In the genomic region with DNA sequence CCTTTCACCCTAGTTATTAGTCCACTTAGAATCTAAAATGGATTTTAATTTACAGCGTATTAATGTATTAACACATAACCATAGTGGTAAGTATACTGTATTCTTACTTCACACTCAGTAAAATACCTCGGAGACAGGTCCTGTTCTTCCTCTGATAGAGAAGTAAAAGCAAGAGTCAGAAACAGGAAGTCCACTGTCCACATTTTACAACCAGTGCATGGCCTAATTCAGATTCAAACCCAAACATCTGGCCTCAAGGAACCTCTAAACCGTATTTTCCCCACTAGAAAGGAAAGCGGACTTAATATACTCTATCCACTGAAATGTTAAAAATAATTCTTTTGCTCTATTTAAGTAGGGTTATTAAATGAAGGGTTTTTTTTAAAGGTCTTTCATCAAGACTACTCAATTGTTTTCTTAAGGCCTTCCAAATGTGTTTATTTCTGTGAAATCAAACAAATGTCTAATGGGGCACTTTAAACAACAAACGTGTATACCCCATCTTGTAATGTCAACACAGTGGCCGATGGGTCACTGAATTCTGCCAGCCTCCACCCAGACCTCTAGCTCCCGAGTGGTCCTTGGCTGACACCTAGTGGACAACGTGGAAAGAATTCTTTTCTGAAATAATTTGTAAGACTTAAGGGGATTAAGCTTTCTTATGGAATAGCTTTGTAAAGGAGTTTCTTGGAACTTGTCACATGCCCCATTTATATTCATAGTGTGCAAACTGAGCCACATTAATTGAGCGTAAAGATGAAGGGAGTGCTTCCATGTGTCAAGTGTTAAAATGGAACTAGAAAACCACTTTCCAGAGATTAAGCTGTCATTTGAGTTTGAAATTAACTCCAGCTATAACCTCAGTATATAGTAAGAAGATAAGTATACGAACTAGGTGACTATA, we compare ENCODE assay signal across 8 mouse cellular contexts. TPM values are rescaled to one million over a fixed set of nuclear protein-coding genes. Genes with fewer than 3 reads are reported as not detected.
A peak's percentile ranks its signal among the peaks of the same experiment; 100 is the strongest.
DNase-seq lines count a peak whose midpoint lies in the region; ATAC-seq and TF ChIP-seq lines count a peak whose summit lies in the region.

No protein-coding gene starts in this region.

- ATAC-seq in hindbrain, embryonic 13.5 days (ENCODE audit: low FRiP score), result no peak; the same call in 1 of the 2 replicates
- ATAC-seq in embryonic facial prominence, embryonic 11.5 days (replicated peaks; ENCODE audit: insufficient number of reproducible peaks, low FRiP score, low TSS enrichment, low read depth), result no peak
- ATAC-seq in hindbrain, embryonic 15.5 days (ENCODE audit: low FRiP score, low read depth), result peak; percentile 63
- no peak for ATAC-seq in stomach, postnatal 0 days (ENCODE audit: low FRiP score, low TSS enrichment)

- H3K4me3 ChIP-seq in hindbrain, embryonic 10.5 days, result no peak overlapping the region
- no peak overlapping the region for H3K4me3 ChIP-seq in hindbrain, embryonic 13.5 days
- no peak overlapping the region for H3K4me3 ChIP-seq in embryonic facial prominence, embryonic 11.5 days (ENCODE audit: low read depth, low read length)
- no peak overlapping the region for H3K4me3 ChIP-seq in hindbrain, embryonic 15.5 days
- no peak overlapping the region for H3K4me3 ChIP-seq in myocyte
- H3K4me3 ChIP-seq in stomach, postnatal 0 days (ENCODE audit: low read depth, low read length), result no peak overlapping the region

- H3ac ChIP-seq in myocyte (ENCODE audit: control insufficient read depth, insufficient read length), result no peak overlapping the region

- intact Hi-C loops in left cerebral cortex, postnatal 36 days (cut with DNase I), result loop anchor here (1.0 to 5.0 kb wide), 4 partner anchors 201 to 611 kb away; a partner anchor contains a TSS

- 36% methylated on average over 10 of the region's 10 CpGs for WGBS in hindbrain, embryonic 10.5 days
- 39% methylated on average over 10 of the region's 10 CpGs for WGBS in hindbrain, embryonic 13.5 days
- 35% methylated on average over 10 of the region's 10 CpGs for WGBS in embryonic facial prominence, embryonic 11.5 days
- 35% methylated on average over 10 of the region's 10 CpGs for WGBS in hindbrain, embryonic 15.5 days
- 24% methylated on average over 10 of the region's 10 CpGs for WGBS in stomach, postnatal 0 days

- no peak overlapping the region for H3K27ac ChIP-seq in hindbrain, embryonic 10.5 days
- H3K27ac ChIP-seq in hindbrain, embryonic 13.5 days, result no peak overlapping the region
- no peak overlapping the region for H3K27ac ChIP-seq in embryonic facial prominence, embryonic 11.5 days (replicated peaks; ENCODE audit: low read depth, low read length)
- no peak overlapping the region for H3K27ac ChIP-seq in hindbrain, embryonic 15.5 days (replicated peaks)
- H3K27ac ChIP-seq in stomach, postnatal 0 days (replicated peaks), result no peak overlapping the region

- TF ChIP-seq EP300 in stomach, postnatal 0 days (optimal IDR thresholded peaks at IDR 0.05), result no peak

- no peak overlapping the region for H3K9ac ChIP-seq in hindbrain, embryonic 13.5 days
- H3K9ac ChIP-seq in embryonic facial prominence, embryonic 11.5 days (replicated peaks; ENCODE audit: low read length), result no peak overlapping the region
- H3K9ac ChIP-seq in hindbrain, embryonic 15.5 days, result no peak overlapping the region
- H3K9ac ChIP-seq in stomach, postnatal 0 days (ENCODE audit: low read length), result no peak overlapping the region

- H3K27me3 ChIP-seq in hindbrain, embryonic 10.5 days (ENCODE audit: insufficient read depth, poor library complexity, severe bottlenecking), result no peaks in the 10 kb centered on the region
- no peaks in the 10 kb centered on the region for H3K27me3 ChIP-seq in hindbrain, embryonic 13.5 days
- H3K27me3 ChIP-seq in embryonic facial prominence, embryonic 11.5 days (ENCODE audit: control insufficient read depth, insufficient read depth, low read length), result no peaks in the 10 kb centered on the region
- H3K27me3 ChIP-seq in hindbrain, embryonic 15.5 days, result no peaks in the 10 kb centered on the region
- H3K27me3 ChIP-seq in myocyte (ENCODE audit: control insufficient read depth, insufficient read depth, insufficient read length), result peaks cover 24% of the 10 kb centered on the region
- no peaks in the 10 kb centered on the region for H3K27me3 ChIP-seq in stomach, postnatal 0 days (ENCODE audit: control insufficient read depth, insufficient read depth, low read length)

- no peak for TF ChIP-seq POLR2A in myocyte (IDR thresholded peaks at IDR 0.05; ENCODE audit: insufficient read length, low read depth)

- H3K79me2 ChIP-seq in myocyte (ENCODE audit: control insufficient read depth, insufficient read depth), result no peaks in the 10 kb centered on the region

- peak; percentile 69 for DNase-seq in hindbrain, embryonic 10.5 days (ENCODE audit: low spot score)
- DNase-seq in adrenal gland, postnatal 14 days, result peak; percentile 84
- peak; percentile 87 for DNase-seq in embryonic facial prominence, embryonic 11.5 days (ENCODE audit: low spot score)
- peak; percentile 25 to 43 for DNase-seq in left cerebral cortex, postnatal 36 days (ENCODE audit: low spot score in 2 of 2)
- peak; percentile 64 for DNase-seq in stomach, postnatal 0 days (ENCODE audit: low spot score)

- no peak overlapping the region for H3K4me2 ChIP-seq in hindbrain, embryonic 13.5 days
- no peak overlapping the region for H3K4me2 ChIP-seq in embryonic facial prominence, embryonic 11.5 days (ENCODE audit: low read depth, low read length)
- no peak overlapping the region for H3K4me2 ChIP-seq in hindbrain, embryonic 15.5 days
- peak overlapping the region; percentile 14 for H3K4me2 ChIP-seq in myocyte (ENCODE audit: low read depth)
- H3K4me2 ChIP-seq in stomach, postnatal 0 days (replicated peaks; ENCODE audit: low read depth), result no peak overlapping the region

- H3K4me1 ChIP-seq in hindbrain, embryonic 10.5 days (replicated peaks), result peaks cover 21% of the 10 kb centered on the region
- H3K4me1 ChIP-seq in hindbrain, embryonic 13.5 days (replicated peaks), result peaks cover 6% of the 10 kb centered on the region; the same call in 1 of the 2 replicates
- no peaks in the 10 kb centered on the region for H3K4me1 ChIP-seq in embryonic facial prominence, embryonic 11.5 days (ENCODE audit: control insufficient read depth, insufficient read depth, low read length)
- 0 out of 2 replicates have a peak, but pooled peaks cover 3% of the 10 kb centered on the region for H3K4me1 ChIP-seq in hindbrain, embryonic 15.5 days (replicated peaks)
- H3K4me1 ChIP-seq in stomach, postnatal 0 days (replicated peaks; ENCODE audit: control insufficient read depth, insufficient read depth), result no peaks in the 10 kb centered on the region

- H3K9me3 ChIP-seq in hindbrain, embryonic 10.5 days, result 0 out of 2 replicates have a peak, but pooled peaks cover 5% of the 10 kb centered on the region
- H3K9me3 ChIP-seq in hindbrain, embryonic 13.5 days, result no peaks in the 10 kb centered on the region
- no peaks in the 10 kb centered on the region for H3K9me3 ChIP-seq in embryonic facial prominence, embryonic 11.5 days (replicated peaks; ENCODE audit: control insufficient read depth, low read length)
- no peaks in the 10 kb centered on the region for H3K9me3 ChIP-seq in hindbrain, embryonic 15.5 days
- no peaks in the 10 kb centered on the region for H3K9me3 ChIP-seq in stomach, postnatal 0 days (ENCODE audit: control insufficient read depth, low read length)

- H3K36me3 ChIP-seq in hindbrain, embryonic 10.5 days, result peaks cover 36% of the 10 kb centered on the region
- H3K36me3 ChIP-seq in hindbrain, embryonic 13.5 days, result no peaks in the 10 kb centered on the region
- no peaks in the 10 kb centered on the region for H3K36me3 ChIP-seq in embryonic facial prominence, embryonic 11.5 days (replicated peaks; ENCODE audit: control insufficient read depth, insufficient read depth, low read depth, low read length)
- H3K36me3 ChIP-seq in hindbrain, embryonic 15.5 days, result no peaks in the 10 kb centered on the region
- H3K36me3 ChIP-seq in myocyte (ENCODE audit: control insufficient read depth, insufficient read depth), result no peaks in the 10 kb centered on the region
- H3K36me3 ChIP-seq in stomach, postnatal 0 days (ENCODE audit: control insufficient read depth, insufficient read depth, low read length), result no peaks in the 10 kb centered on the region

- peak; percentile 97 for TF ChIP-seq CTCF in stomach, postnatal 0 days (IDR thresholded peaks at IDR 0.05; ENCODE audit: low read depth)

TF ChIP-seq in myocyte, 11 proteins besides CTCF, POLR2A, EP300 and RAD21:
- TF ChIP-seq MYOD1 (IDR thresholded peaks at IDR 0.05; ENCODE audit: control insufficient read depth in 1 of 3, insufficient read length in 2 of 3, low read depth in 2 of 3) (no peak), REST (IDR thresholded peaks at IDR 0.05; ENCODE audit: insufficient read depth, insufficient read length) (no peak), USF1 (IDR thresholded peaks at IDR 0.05; ENCODE audit: low read depth) (no peak), TCF3 (IDR thresholded peaks at IDR 0.05; ENCODE audit: insufficient read length, low read depth) (no peak), TCF12 (IDR thresholded peaks at IDR 0.05; ENCODE audit: insufficient read depth, poor library complexity, severe bottlenecking) (no peak)

RNA-seq across cellular contexts. Expression of a gene that starts 29.2 kb away (rescaled TPM):
- 14.0 and 22.9 TPM in 2 replicates for polyA plus RNA-seq in hindbrain, embryonic 10.5 days (2016; fragmentation: Nextera tagmentation; extraction: Ambion mirVana)
- 5.3 and 6.0 TPM in 2 replicates for polyA plus RNA-seq in hindbrain, embryonic 13.5 days (2015; fragmentation: Nextera tagmentation; extraction: Ambion mirVana)
- total RNA-seq in adrenal gland, postnatal 14 days (2021), result 7.8 and 11.8 TPM in 2 replicates
- polyA plus RNA-seq in embryonic facial prominence, embryonic 11.5 days (2014; fragmentation: Nextera tagmentation; extraction: Ambion mirVana), result 13.6 and 15.3 TPM in 2 replicates
- 6.1 and 7.0 TPM in 2 replicates for polyA plus RNA-seq in hindbrain, embryonic 15.5 days (2015; fragmentation: Nextera tagmentation; extraction: Ambion mirVana)
- total RNA-seq in left cerebral cortex, postnatal 36 days (2021), result 10 to 100 TPM; 12.3 to 13.0 TPM
- polyA plus RNA-seq in myocyte (2012; fragmentation: generic; extraction: Trizol), result 45.9 TPM
- polyA plus RNA-seq in stomach, postnatal 0 days (2015; fragmentation: Nextera tagmentation; extraction: Ambion mirVana), result 5.4 and 5.5 TPM in 2 replicates

Comparison
In these comparisons a context has a peak if more than half of its experiments do, and no peak if none do; other contexts are left out.
1. DNase-seq: peak in every context shown above with its lines; median percentile 87 in embryonic facial prominence, embryonic 11.5 days; 84 in adrenal gland, postnatal 14 days; 69 in hindbrain, embryonic 10.5 days; 64 in stomach, postnatal 0 days; 34 in left cerebral cortex, postnatal 36 days.